Mouse (Mus musculus): ENCODE results near the gene Gmfg. TPM values are rescaled to one million over a fixed set of nuclear protein-coding genes. Genes with fewer than 3 reads are reported as not detected.

The Gmfg gene
- total RNA-seq, 4 experiments from 2014 or later, result 3.5 to 5.7 (median 4.8) TPM

- DNase-seq (ENCODE audit: low spot score), result no peak
Observed at GRCm38 (mm10) chr7:28482854-28483253, 45.6 kb downstream of the Gmfg start.

GRCm38 (mm10) chr7:28484192-28484591 lies 46.9 kb downstream of the Gmfg start:
- DNase-seq (ENCODE audit: low spot score), result no peak

GRCm38 (mm10) chr7:28488030-28488491 lies 50.8 kb downstream of the Gmfg start:
- DNase-seq (ENCODE audit: low spot score), result no peak

- peak; percentile 8 for DNase-seq (ENCODE audit: low spot score)
Observed at GRCm38 (mm10) chr7:28490410-28490809, 53.2 kb downstream of the Gmfg start.

GRCm38 (mm10) chr7:28490903-28491302 lies 53.7 kb downstream of the Gmfg start:
- no peak for DNase-seq (ENCODE audit: low spot score)

GRCm38 (mm10) chr7:28492310-28492709 lies 55.1 kb downstream of the Gmfg start:
- DNase-seq (ENCODE audit: low spot score), result no peak

- no peak for DNase-seq (ENCODE audit: low spot score)
Observed at GRCm38 (mm10) chr7:28495426-28495825, 58.2 kb downstream of the Gmfg start.

Other genes starting within 250 kb of the Gmfg start
- gene Eid2, start 169.6 kb upstream of the Gmfg start, total RNA-seq (2022), result 10 to 100 TPM; 11.8 to 14.4 (median 13.3) TPM
- gene Eid2b, start 159.7 kb upstream of the Gmfg start, total RNA-seq (2022), result 10 to 100 TPM; 13.7 to 16.8 (median 15.2) TPM
- gene Selenov, start 146.3 kb upstream of the Gmfg start, total RNA-seq (2022), result not detected
- not detected for gene Dll3, start 135.2 kb upstream of the Gmfg start, total RNA-seq (2022)
- gene Timm50, start 125.4 kb upstream of the Gmfg start, total RNA-seq (2022), result 10 to 100 TPM; 59.2 to 68.5 (median 64.4) TPM
- gene Supt5, start 98.7 kb upstream of the Gmfg start, total RNA-seq (2022), result 10 to 100 TPM; 56.0 to 63.2 (median 57.6) TPM
- gene Rps16, start 86.8 kb upstream of the Gmfg start, total RNA-seq (2022), result 100 to 1,000 TPM; 472 to 574 (median 541) TPM
- gene Plekhg2, start 64.8 kb upstream of the Gmfg start, total RNA-seq (2022), result 10 to 100 TPM in 3 of 4 experiments, 1 to 10 TPM in 1; 8.9 to 13.2 (median 11.2) TPM
- 10 to 100 TPM; 12.2 to 40.6 (median 16.5) TPM for gene Zfp36, start 57.2 kb upstream of the Gmfg start, total RNA-seq (2022)
- gene Med29, start 44.7 kb upstream of the Gmfg start, total RNA-seq (2022), result 10 to 100 TPM; 19.5 to 24.0 (median 22.2) TPM
- 10 to 100 TPM; 35.7 to 44.4 (median 39.1) TPM for gene Paf1, start 44.5 kb upstream of the Gmfg start, total RNA-seq (2022)
- gene Lrfn1, start 14.5 kb downstream of the Gmfg start, total RNA-seq (2022), result under 1 TPM; 0.43 to 0.82 (median 0.61) TPM
- gene Ifnl2, start 73.0 kb downstream of the Gmfg start, total RNA-seq (2022), result not detected
- not detected for gene Ifnl3, start 85.4 kb downstream of the Gmfg start, total RNA-seq (2022)
- not detected for gene Sycn, start 103.4 kb downstream of the Gmfg start, total RNA-seq (2022)
- gene Nccrp1, start 109.8 kb downstream of the Gmfg start, total RNA-seq (2022), result not detected
- gene Samd4b, start 160.7 kb downstream of the Gmfg start, total RNA-seq (2022), result 10 to 100 TPM; 19.4 to 23.4 (median 21.5) TPM
- 10 to 100 TPM in 1 of 4 experiments, 1 to 10 TPM in 3; 8.1 to 11.8 (median 8.5) TPM for gene Pak4, start 160.7 kb downstream of the Gmfg start, total RNA-seq (2022)
- not detected for gene Acp7, start 193.9 kb downstream of the Gmfg start, total RNA-seq (2022)

Measured in heart, adult 8-10 months (tissue).